Mouse (Mus musculus) urinary bladder, postnatal 4 days (tissue): ENCODE results near the gene Spatc1l.

ENCODE experiments used
- DNase-seq, 2 experiments: peaks; one replicate each; pipeline ENCODE4 v3.0.0; 2021 to 2022; ENCODE audit warnings: low spot score in 2 of 2

The Spatc1l gene

GRCm38 (mm10) chr10:76561972-76562371 lies at the start of gene Spatc1l:
Gene Spatc1l (plus strand): TSS chr10:76562272.
- DNase-seq: no peak

DNA sequence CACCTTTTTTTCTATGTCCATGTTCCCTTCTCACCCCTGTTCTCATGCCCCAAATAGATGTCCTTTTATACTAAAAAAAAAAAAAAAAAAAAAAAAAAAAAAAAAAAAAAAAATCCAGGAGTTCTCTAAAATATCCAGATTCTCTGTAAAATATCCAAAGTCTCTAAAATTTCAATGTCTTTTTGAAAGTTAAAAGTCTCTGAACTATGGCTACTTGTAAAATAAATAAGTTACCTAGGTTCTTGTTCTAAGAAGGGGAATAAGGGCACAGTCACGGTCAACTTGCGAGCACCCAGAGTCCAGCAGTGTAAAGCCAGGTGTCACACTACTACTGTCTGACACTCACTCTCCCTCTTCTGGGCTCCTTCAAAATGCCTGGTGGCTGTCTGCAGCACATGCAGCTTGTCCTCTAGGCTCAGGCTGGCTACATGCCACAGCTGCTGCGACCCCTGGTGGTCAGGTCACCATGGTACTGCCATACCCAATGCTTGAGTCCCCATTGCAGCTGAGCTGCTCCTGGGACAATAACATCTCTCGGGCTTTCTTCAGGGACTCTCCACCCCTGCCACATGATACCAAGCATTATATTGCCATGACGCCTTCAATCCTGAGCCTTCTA lies 49.0 kb upstream of the Spatc1l start:
- DNase-seq: peak; percentile 72 to 89

DNA sequence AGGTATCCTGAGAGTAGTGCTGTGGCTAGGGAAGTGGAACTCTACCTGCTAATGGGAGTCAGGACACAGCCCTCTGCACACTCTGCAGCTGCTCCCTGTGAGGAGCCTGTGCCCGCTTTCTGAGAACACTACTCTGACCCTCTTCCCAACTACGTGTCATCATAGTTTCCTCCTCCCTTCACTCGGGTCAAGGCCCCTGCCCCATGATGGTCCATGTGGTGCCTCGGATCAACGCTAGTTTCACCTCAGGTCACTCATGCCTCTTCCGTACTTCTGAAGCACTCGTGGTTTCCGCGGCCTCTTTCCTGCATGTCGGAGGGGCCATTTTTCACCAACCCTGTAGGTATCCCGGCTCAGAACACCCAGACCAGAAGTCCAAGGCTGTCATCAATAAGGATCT lies 31.1 kb upstream of the Spatc1l start:
- DNase-seq: peak in 1 of 2 experiments; percentile 58

GRCm38 (mm10) chr10:76531375-76531774 lies 30.7 kb upstream of the Spatc1l start, which contains the start of gene Lss:
Gene Lss (plus strand): TSS chr10:76531588.
- DNase-seq: peak; percentile 95

DNA sequence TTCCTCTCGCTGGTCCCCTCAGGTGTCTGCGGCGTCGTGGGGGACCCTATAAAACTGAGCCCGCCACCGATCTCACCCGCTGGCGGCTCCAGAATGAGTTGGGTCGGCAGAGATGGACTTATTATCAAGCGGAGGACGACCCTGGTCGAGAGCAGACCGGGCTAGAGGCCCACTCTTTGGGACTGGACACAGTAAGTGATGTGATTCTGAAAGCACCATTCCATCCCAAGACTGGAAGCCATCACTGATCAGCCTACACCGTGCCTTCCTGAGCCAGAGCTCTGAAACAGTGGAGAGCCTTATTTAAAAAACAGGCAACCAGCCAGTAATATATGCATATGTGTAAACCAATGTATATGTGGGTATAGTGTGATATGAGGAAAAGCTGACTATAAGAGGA lies 30.2 kb upstream of the Spatc1l start:
- DNase-seq: no peak

- DNase-seq: peak in 1 of 2 experiments; percentile 56
Observed at GRCm38 (mm10) chr10:76535526-76535925, 26.5 kb upstream of the Spatc1l start.

DNA sequence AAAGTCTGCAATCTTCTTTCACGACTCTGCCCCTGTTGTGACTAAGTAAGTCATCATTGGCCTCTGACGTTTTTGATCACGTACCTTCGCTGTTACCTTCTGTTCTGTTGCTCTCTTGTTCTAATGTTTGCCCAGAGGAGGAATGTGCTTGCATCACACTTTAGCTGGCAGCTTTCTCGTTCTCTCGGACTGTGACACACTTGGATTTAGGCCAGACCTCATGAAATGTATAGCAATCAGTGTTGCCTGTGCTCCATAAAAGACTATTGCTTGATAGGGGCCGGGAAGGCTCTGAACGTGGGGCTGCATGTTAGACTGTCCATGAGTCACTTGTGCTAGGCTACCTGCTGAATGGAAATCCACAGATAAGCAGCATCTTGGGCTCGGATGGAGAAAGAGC lies 24.5 kb upstream of the Spatc1l start:
- peak in 1 of 2 experiments; percentile 45 for DNase-seq

- peak in 1 of 2 experiments; percentile 54 for DNase-seq
Observed at GRCm38 (mm10) chr10:76541336-76542085, 20.6 kb upstream of the Spatc1l start.

DNA sequence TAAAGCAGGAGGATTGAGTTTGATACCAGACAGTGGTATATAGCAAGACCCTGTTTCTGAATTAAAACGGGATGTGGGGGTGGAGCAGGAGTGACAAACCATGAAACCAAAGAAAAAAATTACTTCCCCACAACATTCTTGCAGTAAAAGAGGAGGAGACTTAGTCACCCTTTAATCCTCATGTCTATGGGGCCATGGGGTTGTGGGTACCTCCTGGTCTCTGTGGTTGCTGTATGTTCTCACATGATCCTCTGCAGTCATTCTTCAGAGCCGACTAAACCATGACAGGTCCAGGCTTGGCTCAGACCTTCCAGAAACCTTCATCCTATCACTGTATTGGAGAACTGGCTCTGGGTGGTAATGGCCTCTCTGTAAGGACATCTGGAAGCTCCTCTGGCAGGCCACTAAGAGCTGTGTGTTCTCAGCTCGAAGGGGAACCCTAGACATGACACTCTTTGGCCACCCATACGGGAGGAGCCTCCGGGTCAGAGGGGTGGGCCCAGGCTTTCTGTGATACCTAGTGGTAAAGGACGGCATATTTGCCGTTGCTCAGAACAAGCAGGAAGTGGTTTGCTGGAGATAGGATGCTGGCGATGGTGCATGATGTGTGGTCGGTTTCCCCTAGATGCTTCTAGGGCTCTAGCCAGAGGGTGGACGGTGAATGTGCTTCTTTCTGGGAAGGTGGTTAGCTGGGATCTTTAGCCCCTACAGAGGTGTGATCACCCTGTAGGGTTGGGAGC lies 19.3 kb upstream of the Spatc1l start:
- DNase-seq: peak in 1 of 2 experiments; percentile 50

GRCm38 (mm10) chr10:76546566-76546965 lies 15.5 kb upstream of the Spatc1l start:
- DNase-seq: no peak

DNA sequence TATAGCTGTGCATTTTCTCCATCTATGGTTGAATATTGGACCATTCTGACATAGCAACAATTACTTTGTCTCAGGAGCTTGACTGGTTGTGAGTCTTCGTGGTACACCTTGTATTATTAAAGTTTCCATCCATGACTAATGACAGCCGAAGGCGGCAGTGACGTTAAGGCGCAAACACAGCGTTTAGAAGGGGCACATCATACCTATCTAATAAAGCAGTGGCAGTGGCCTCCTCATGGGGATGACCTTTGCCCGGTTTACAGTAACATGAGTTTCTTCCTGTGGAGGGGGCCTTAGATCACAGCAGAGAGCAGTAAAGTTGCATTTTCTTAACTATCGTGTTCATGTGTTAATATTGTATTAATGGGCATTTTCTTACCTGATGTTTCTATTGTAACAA lies 13.9 kb upstream of the Spatc1l start:
- DNase-seq: no peak

DNA sequence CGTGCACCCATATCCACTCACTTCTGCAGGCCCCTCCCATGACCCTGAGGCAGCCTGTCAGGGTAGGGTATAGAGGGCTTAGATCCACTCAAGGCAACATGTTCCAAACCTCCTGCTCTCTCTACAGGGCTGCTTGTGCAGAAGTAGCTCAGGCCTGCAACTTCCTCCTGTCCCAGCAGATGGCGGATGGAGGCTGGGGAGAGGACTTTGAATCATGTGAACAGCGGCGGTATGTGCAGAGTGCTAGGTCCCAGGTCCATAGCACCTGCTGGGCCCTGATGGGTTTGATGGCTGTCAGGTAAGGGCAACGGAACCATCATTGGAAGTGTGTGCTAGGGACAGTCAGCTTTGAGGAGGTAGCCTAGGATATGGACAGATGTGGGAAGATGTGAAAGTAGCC lies 11.6 kb upstream of the Spatc1l start:
- DNase-seq: no peak

- no peak for DNase-seq
Observed at GRCm38 (mm10) chr10:76551556-76551955, 10.5 kb upstream of the Spatc1l start.

DNA sequence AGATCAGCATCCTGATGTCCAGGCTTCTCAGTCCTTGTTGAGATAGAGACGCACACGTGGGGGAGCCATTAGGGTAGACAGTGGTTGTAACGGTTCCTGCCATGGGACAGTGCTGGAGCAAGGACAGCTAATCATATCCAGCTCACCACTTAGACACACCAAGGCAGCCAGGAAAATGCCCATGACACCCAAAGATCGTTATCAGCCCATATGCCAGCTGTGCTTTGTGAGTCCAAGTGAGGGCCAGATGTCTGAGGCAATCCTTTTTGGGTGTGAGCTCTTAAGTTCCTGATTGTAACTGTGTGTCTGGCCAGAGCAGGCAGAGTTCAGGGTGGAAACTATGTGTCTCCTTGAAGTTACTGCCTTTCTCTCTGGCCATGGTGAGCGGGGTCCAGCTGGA lies 8.0 kb upstream of the Spatc1l start:
- no peak for DNase-seq

- DNase-seq: no peak
Observed at GRCm38 (mm10) chr10:76569996-76570685, 8.1 kb downstream of the Spatc1l start.

GRCm38 (mm10) chr10:76571070-76571469 lies 9.0 kb downstream of the Spatc1l start:
- no peak for DNase-seq

GRCm38 (mm10) chr10:76572151-76572550 lies 10.1 kb downstream of the Spatc1l start:
- DNase-seq: no peak

- no peak for DNase-seq
Observed at GRCm38 (mm10) chr10:76575374-76575773, 13.3 kb downstream of the Spatc1l start, which contains the start of gene Ftcd. Gene Ftcd (plus strand): TSS chr10:76575648.

- DNase-seq: no peak
Observed at GRCm38 (mm10) chr10:76576920-76577319, 14.8 kb downstream of the Spatc1l start.

GRCm38 (mm10) chr10:76584138-76584537 lies 22.1 kb downstream of the Spatc1l start:
- DNase-seq: no peak

GRCm38 (mm10) chr10:76586190-76586589 lies 24.1 kb downstream of the Spatc1l start:
- no peak for DNase-seq

DNA sequence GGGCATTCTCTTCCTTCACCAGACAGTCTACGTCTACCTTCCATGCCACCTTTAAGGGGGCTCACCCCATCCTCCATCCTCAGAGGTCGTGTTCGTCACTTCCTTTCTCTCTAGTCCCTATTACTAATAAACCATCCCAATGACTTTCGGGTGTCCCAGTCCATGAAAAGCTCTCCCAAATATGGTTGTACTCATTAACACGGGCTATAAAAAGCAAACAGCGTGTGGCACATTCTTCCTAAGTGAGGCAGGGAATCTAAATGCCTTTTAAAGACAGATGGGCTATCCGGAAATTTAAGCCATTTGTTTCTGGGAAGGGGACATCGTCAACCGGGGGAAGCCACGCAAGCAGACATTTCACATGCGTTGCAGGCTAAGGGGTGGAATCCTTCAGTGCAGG lies 28.1 kb downstream of the Spatc1l start:
- no peak for DNase-seq
